Mouse (Mus musculus): ENCODE measurements around the gene Plcg1. TPM values are rescaled to one million over a fixed set of nuclear protein-coding genes. Genes with fewer than 3 reads are reported as not detected.

Gene Plcg1
- polyA plus RNA-seq, 1 experiment from 2014 or later = 32.5 TPM

GRCm38 (mm10) chr2:160728972-160729371 lies 2.1 kb upstream of the Plcg1 start:
- ATAC-seq (replicated peaks; ENCODE audit: low FRiP score, low read depth) (no peak), DNase-seq (ENCODE audit: low spot score) (no peak)
- Histone ChIP-seq H3K9me3 (replicated peaks; ENCODE audit: low read length) (no peaks in the 10 kb centered on the region), H3K9ac (ENCODE audit: low read depth, low read length) (no peak overlapping the region), H3K4me2 (ENCODE audit: low read length) (no peak overlapping the region), H3K4me1 (replicated peaks; ENCODE audit: insufficient read depth, low read length) (peaks cover 18% of the 10 kb centered on the region; the same call in 1 of the 2 replicates), H3K27me3 (ENCODE audit: insufficient read depth, low read length) (no peaks in the 10 kb centered on the region), H3K27ac (no peak overlapping the region), H3K4me3 (replicated peaks; ENCODE audit: low read depth, low read length) (no peak overlapping the region), H3K36me3 (ENCODE audit: insufficient read depth, low read length) (0 out of 2 replicates have a peak, but pooled peaks cover 10% of the 10 kb centered on the region)
- no peak for TF ChIP-seq CTCF (IDR thresholded peaks at IDR 0.05; ENCODE audit: low read depth)
- WGBS = 95% methylated on average over 3 of the region's 3 CpGs

DNA sequence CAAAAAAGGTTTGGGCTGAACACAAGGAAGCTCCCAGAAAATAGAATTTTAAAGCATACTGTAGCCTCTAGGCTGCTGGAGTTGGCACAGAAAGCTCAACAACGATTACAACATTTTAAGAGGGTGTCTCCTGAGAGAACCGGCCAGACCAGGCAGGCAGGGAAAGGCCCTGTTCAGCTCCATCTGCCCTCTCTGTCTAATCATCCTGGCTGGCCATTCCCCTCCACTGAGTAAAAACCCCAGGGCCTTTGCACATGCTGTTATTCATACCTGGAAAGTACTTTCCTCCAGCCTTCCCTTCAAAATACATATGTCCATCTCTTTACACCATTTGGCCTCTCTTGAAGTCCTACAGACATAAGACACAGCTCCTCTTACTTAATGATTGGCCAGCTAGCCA lies 1.7 kb upstream of the Plcg1 start:
- Histone ChIP-seq H3K4me1 (replicated peaks; ENCODE audit: insufficient read depth, low read length) (peaks cover 19% of the 10 kb centered on the region; the same call in 1 of the 2 replicates), H3K9ac (ENCODE audit: low read depth, low read length) (no peak overlapping the region), H3K27me3 (ENCODE audit: insufficient read depth, low read length) (no peaks in the 10 kb centered on the region), H3K9me3 (replicated peaks; ENCODE audit: low read length) (no peaks in the 10 kb centered on the region), H3K4me2 (ENCODE audit: low read length) (no peak overlapping the region), H3K27ac (no peak overlapping the region), H3K4me3 (replicated peaks; ENCODE audit: low read depth, low read length) (no peak overlapping the region), H3K36me3 (ENCODE audit: insufficient read depth, low read length) (0 out of 2 replicates have a peak, but pooled peaks cover 5% of the 10 kb centered on the region)
- no peak for TF ChIP-seq CTCF (IDR thresholded peaks at IDR 0.05; ENCODE audit: low read depth)
- DNase-seq (ENCODE audit: low spot score) = no peak
- no peak for ATAC-seq (replicated peaks; ENCODE audit: low FRiP score, low read depth)
- 80% methylated on average over 2 of the region's 2 CpGs for WGBS

DNA sequence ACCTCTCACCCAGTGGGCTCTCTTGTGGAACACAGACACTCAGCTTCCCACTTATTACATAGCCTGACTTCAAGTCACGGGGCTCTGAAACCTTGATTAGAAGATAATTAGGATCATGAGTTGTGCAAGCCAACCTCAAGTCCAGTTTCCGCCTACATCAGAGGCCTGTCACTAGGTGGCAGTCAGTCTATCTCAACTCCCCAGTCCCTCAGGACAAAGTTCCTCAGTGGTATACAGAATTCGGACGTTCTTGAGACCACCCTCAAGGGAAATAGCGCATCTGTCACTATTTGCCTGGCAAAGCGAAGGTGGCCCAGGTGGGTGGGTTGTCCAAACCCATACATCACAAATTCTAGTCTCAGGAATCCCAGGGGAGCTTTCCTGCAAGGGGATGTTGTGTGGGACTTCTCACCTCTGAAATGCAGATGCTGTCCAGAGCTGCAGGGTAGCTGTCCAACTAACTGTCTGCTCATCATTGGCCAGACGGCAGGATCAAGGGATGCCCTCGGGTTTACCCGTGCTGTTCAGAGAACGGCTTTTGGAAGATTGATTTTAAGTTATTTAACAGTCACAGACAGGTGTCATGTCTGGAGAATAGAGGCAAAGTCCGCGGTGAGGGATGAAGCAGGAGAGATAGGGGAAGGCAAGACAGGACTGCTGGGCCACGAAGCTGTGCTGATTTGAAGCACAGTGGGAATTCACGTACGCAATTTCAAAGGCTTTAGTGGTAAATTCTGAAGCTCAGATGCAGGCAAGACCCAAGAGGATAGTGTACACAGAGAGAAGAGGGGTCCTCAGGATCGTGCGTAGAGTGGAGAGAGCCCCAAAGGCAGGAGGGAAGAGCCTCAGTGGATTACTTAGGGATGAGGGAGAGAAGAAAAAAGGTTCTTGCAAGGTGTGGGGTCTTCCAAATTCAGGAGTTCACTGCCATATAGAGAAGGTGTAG lies 976 bp upstream of the Plcg1 start:
- no peak overlapping the region for H3K27ac ChIP-seq

DNA sequence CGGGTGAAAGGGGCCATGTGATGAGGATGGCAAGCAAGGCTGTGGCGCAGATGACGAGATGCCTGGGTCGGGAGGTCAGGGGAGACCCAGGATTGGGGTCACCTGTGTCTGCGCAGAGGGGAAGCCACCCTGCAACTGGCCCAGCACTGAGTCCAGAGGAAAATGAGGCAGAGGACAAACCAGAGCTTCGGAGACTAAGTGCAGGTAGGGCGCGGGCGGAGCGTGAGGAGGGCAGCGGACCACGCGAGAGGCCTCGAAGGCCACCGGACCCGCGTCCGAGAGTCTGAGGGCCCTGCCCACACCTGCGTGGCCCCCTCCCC lies 343 bp upstream of the Plcg1 start:
- peak overlapping the region; percentile 92 for H3K4me2 ChIP-seq (ENCODE audit: low read length)
- no peak for TF ChIP-seq CTCF (IDR thresholded peaks at IDR 0.05; ENCODE audit: low read depth)
- H3K9me3 ChIP-seq (replicated peaks; ENCODE audit: low read length) = no peaks in the 10 kb centered on the region
- DNase-seq (ENCODE audit: low spot score) = no peak
- H3K4me3 ChIP-seq (replicated peaks; ENCODE audit: low read depth, low read length) = peak overlapping the region; percentile 97
- no peak for ATAC-seq (replicated peaks; ENCODE audit: low FRiP score, low read depth)
- peaks cover 19% of the 10 kb centered on the region; the same call in 1 of the 2 replicates for H3K4me1 ChIP-seq (replicated peaks; ENCODE audit: insufficient read depth, low read length)
- 6% methylated on average over 19 of the region's 19 CpGs for WGBS
- H3K9ac ChIP-seq (ENCODE audit: low read depth, low read length) = peak overlapping the region; percentile 98
- no peaks in the 10 kb centered on the region for H3K27me3 ChIP-seq (ENCODE audit: insufficient read depth, low read length)
- no peaks in the 10 kb centered on the region for H3K36me3 ChIP-seq (ENCODE audit: insufficient read depth, low read length)
- H3K27ac ChIP-seq = no peak overlapping the region

More for the DNA sequence above, 976 bp upstream of the Plcg1 start:
- H3K9ac ChIP-seq (ENCODE audit: low read depth, low read length) = no peak overlapping the region; the same call in 1 of the 2 replicates
- no peaks in the 10 kb centered on the region for H3K27me3 ChIP-seq (ENCODE audit: insufficient read depth, low read length)
- WGBS = 29% methylated on average over 17 of the region's 17 CpGs
- DNase-seq (ENCODE audit: low spot score) = peak; percentile 69
- H3K4me3 ChIP-seq (replicated peaks; ENCODE audit: low read depth, low read length) = peak overlapping the region; percentile 97
- H3K9me3 ChIP-seq (replicated peaks; ENCODE audit: low read length) = no peaks in the 10 kb centered on the region
- H3K4me2 ChIP-seq (ENCODE audit: low read length) = peak overlapping the region; percentile 92
- H3K36me3 ChIP-seq (ENCODE audit: insufficient read depth, low read length) = 0 out of 2 replicates have a peak, but pooled peaks cover 3% of the 10 kb centered on the region
- peaks cover 19% of the 10 kb centered on the region; the same call in 1 of the 2 replicates for H3K4me1 ChIP-seq (replicated peaks; ENCODE audit: insufficient read depth, low read length)
- no peak for ATAC-seq (replicated peaks; ENCODE audit: low FRiP score, low read depth)
- peak; percentile 66 for TF ChIP-seq CTCF (IDR thresholded peaks at IDR 0.05; ENCODE audit: low read depth)

GRCm38 (mm10) chr2:160731839-160732261 lies 750 bp downstream of the Plcg1 start:
- no peaks in the 10 kb centered on the region for H3K9me3 ChIP-seq (replicated peaks; ENCODE audit: low read length)
- H3K4me1 ChIP-seq (replicated peaks; ENCODE audit: insufficient read depth, low read length) = peaks cover 22% of the 10 kb centered on the region; the same call in 1 of the 2 replicates
- peak overlapping the region; percentile 97 for H3K4me3 ChIP-seq (replicated peaks; ENCODE audit: low read depth, low read length)
- peak overlapping the region; percentile 95 for H3K27ac ChIP-seq
- H3K36me3 ChIP-seq (ENCODE audit: insufficient read depth, low read length) = no peaks in the 10 kb centered on the region
- DNase-seq (ENCODE audit: low spot score) = peak; percentile 70
- 0% methylated on average over 32 of the region's 32 CpGs for WGBS
- TF ChIP-seq CTCF (IDR thresholded peaks at IDR 0.05; ENCODE audit: low read depth) = 0 out of 2 replicates have a peak, but pooled peaks have one; percentile 3
- H3K9ac ChIP-seq (ENCODE audit: low read depth, low read length) = peak overlapping the region; percentile 98
- ATAC-seq (replicated peaks; ENCODE audit: low FRiP score, low read depth) = peak; percentile 46
- H3K4me2 ChIP-seq (ENCODE audit: low read length) = peak overlapping the region; percentile 92
- no peaks in the 10 kb centered on the region for H3K27me3 ChIP-seq (ENCODE audit: insufficient read depth, low read length)

- no peak for DNase-seq (ENCODE audit: low spot score)
- Histone ChIP-seq H3K36me3 (ENCODE audit: insufficient read depth, low read length) (no peaks in the 10 kb centered on the region), H3K4me1 (replicated peaks; ENCODE audit: insufficient read depth, low read length) (peaks cover 22% of the 10 kb centered on the region; the same call in 1 of the 2 replicates), H3K9me3 (replicated peaks; ENCODE audit: low read length) (no peaks in the 10 kb centered on the region), H3K27me3 (ENCODE audit: insufficient read depth, low read length) (no peaks in the 10 kb centered on the region), H3K9ac (ENCODE audit: low read depth, low read length) (peak overlapping the region; percentile 98), H3K4me2 (ENCODE audit: low read length) (peak overlapping the region; percentile 92), H3K27ac (peak overlapping the region; percentile 95), H3K4me3 (replicated peaks; ENCODE audit: low read depth, low read length) (peak overlapping the region; percentile 97)
- no peak for ATAC-seq (replicated peaks; ENCODE audit: low FRiP score, low read depth)
- 13% methylated on average over 9 of the region's 9 CpGs for WGBS
- TF ChIP-seq CTCF (IDR thresholded peaks at IDR 0.05; ENCODE audit: low read depth) = no peak
Observed at GRCm38 (mm10) chr2:160732420-160732995, 1.4 kb downstream of the Plcg1 start.
